Mouse (Mus musculus): ENCODE data around the gene 9130409I23Rik.

- TF ChIP-seq CTCF (IDR thresholded peaks at IDR 0.05; ENCODE audit: control insufficient read depth, insufficient read depth, insufficient replicate concordance, low read depth, low read length), result no peak
- no peak for TF ChIP-seq POLR2A (IDR thresholded peaks at IDR 0.05; ENCODE audit: control insufficient read depth, low read depth, low read length)
Observed at GRCm38 (mm10) chr1:181049328-181049842, 1.7 kb upstream of the 9130409I23Rik start.
